Mouse (Mus musculus) small intestine, adult 2 months (tissue): ENCODE results near the gene Nup210l. TPM values are rescaled to one million over a fixed set of nuclear protein-coding genes. Genes with fewer than 3 reads are reported as not detected.

ENCODE experiments used
- H3K27ac ChIP-seq: fragments of 200-500 bp; 2 replicates; pipeline ENCODE4 v1.5.1; 2012; ENCODE audit warnings: low read depth, low read length, control low read depth, inconsistent platforms; ENCODE audit not compliant: insufficient read depth
- H3K27me3 ChIP-seq: fragments of 200-500 bp; 2 replicates; pipeline ENCODE4 v1.6.1; 2012; ENCODE audit warnings: mild to moderate bottlenecking, moderate library complexity, low read length, inconsistent platforms; ENCODE audit not compliant: control insufficient read depth, insufficient read depth
- H3K36me3 ChIP-seq: fragments of 200-500 bp; 2 replicates; pipeline ENCODE4 v1.6.1; 2012; ENCODE audit warnings: mild to moderate bottlenecking, low read length, control low read depth, inconsistent platforms; ENCODE audit not compliant: control insufficient read depth, insufficient read depth
- H3K4me1 ChIP-seq: fragments of 200-500 bp; 2 replicates; pipeline ENCODE4 v1.6.1; 2012; ENCODE audit warnings: low read length, inconsistent platforms, mixed read lengths; ENCODE audit not compliant: control insufficient read depth, insufficient read depth, insufficient read length
- H3K4me3 ChIP-seq: fragments of 200-500 bp; 2 replicates; pipeline ENCODE4 v1.5.1; 2012; ENCODE audit warnings: low read depth, mild to moderate bottlenecking, control low read depth, inconsistent platforms, low read length, moderate library complexity
- CTCF ChIP-seq: fragments of 200-500 bp; IDR thresholded peaks from 2 replicates; pipeline ENCODE4 v1.5.1; 2012; ENCODE audit warnings: low read depth, mild to moderate bottlenecking, control low read depth, inconsistent platforms, low read length, moderate library complexity, mixed read lengths; ENCODE audit not compliant: insufficient replicate concordance, insufficient read length; ENCODE audit errors: extremely low read depth
- POLR2A ChIP-seq: fragments of 200-500 bp; IDR thresholded peaks from 2 replicates; pipeline ENCODE4 v1.6.1; 2012; ENCODE audit warnings: low read depth, mild to moderate bottlenecking, control low read depth, inconsistent platforms, low read length, moderate library complexity
- WGBS: fragments of 180-500 bp; shearing (Covaris S2); methylation state at CpG from one replicate; pipeline ENCODE4 v1.1.7; 2018; 5-methylcytosine and 5-hydroxymethylcytosine counted together
- polyA plus RNA-seq: library from polyadenylated mRNA; depleted of rRNA; stranded (reverse); fragments of >200 nt; gene quantifications from 2 replicates; pipeline ENCODE4 v1.2.3, GENCODE M21; 2012; rRNA removed

Nup210l gene
- polyA plus RNA-seq, 1 experiment = 0.15 TPM

- WGBS = under 1% methylated on average over 40 of the region's 40 CpGs
- Histone ChIP-seq H3K27me3 (no peaks in the 10 kb centered on the region), H3K36me3 (peaks cover 23% of the 10 kb centered on the region), H3K27ac (peak within 1 kb of the TSS; percentile 82), H3K4me3 (peak within 1 kb of the TSS; percentile 84), H3K4me1 (peaks cover 11% of the 10 kb centered on the region; the same call in 1 of the 2 replicates)
- TF ChIP-seq POLR2A (peak; percentile 76), CTCF (no peak)
Observed at GRCm38 (mm10) chr3:90253653-90254418, 149.9 kb downstream of the Nup210l start, which contains the start of gene Crtc2. Gene Crtc2, plus strand, starts transcription at chr3:90254163.

GRCm38 (mm10) chr3:90254419-90255193 lies 150.7 kb downstream of the Nup210l start:
- peaks cover 26% of the 10 kb centered on the region for H3K36me3 ChIP-seq
- H3K4me3 ChIP-seq = peak overlapping the region; percentile 84
- no peaks in the 10 kb centered on the region for H3K27me3 ChIP-seq
- 1% methylated on average over 41 of the region's 41 CpGs for WGBS
- H3K4me1 ChIP-seq = peaks cover 10% of the 10 kb centered on the region; the same call in 1 of the 2 replicates
- peak overlapping the region; percentile 82 for H3K27ac ChIP-seq
- no peak for TF ChIP-seq POLR2A
- peak; percentile 16; the same call in 1 of the 2 replicates for TF ChIP-seq CTCF

GRCm38 (mm10) chr3:90255194-90255565 lies 151.2 kb downstream of the Nup210l start:
- Histone ChIP-seq H3K27ac (no peak overlapping the region), H3K4me1 (peaks cover 10% of the 10 kb centered on the region; the same call in 1 of the 2 replicates), H3K27me3 (no peaks in the 10 kb centered on the region), H3K4me3 (peak overlapping the region; percentile 84), H3K36me3 (peaks cover 31% of the 10 kb centered on the region)
- WGBS = 1% methylated on average over 2 of the region's 2 CpGs
- TF ChIP-seq CTCF (no peak), POLR2A (no peak)

- peaks cover 10% of the 10 kb centered on the region; the same call in 1 of the 2 replicates for H3K4me1 ChIP-seq
- H3K27ac ChIP-seq = no peak overlapping the region
- no peaks in the 10 kb centered on the region for H3K27me3 ChIP-seq
- no peak for TF ChIP-seq POLR2A
- TF ChIP-seq CTCF = no peak
- H3K36me3 ChIP-seq = peaks cover 32% of the 10 kb centered on the region
- 90% methylated on average over 14 of the region's 14 CpGs for WGBS
- no peak overlapping the region for H3K4me3 ChIP-seq
Observed at GRCm38 (mm10) chr3:90255784-90256353, 151.9 kb downstream of the Nup210l start.

GRCm38 (mm10) chr3:90256731-90257530 lies 153.0 kb downstream of the Nup210l start:
- peaks cover 34% of the 10 kb centered on the region for H3K36me3 ChIP-seq
- no peaks in the 10 kb centered on the region for H3K27me3 ChIP-seq
- peaks cover 10% of the 10 kb centered on the region; the same call in 1 of the 2 replicates for H3K4me1 ChIP-seq
- no peak for TF ChIP-seq POLR2A
- TF ChIP-seq CTCF = no peak
- no peak overlapping the region for H3K27ac ChIP-seq
- WGBS = 87% methylated on average over 19 of the region's 19 CpGs
- H3K4me3 ChIP-seq = no peak overlapping the region

- WGBS = 44% methylated on average over 4 of the region's 4 CpGs
- H3K4me3 ChIP-seq = no peak overlapping the region
- H3K36me3 ChIP-seq = peaks cover 48% of the 10 kb centered on the region
Observed at GRCm38 (mm10) chr3:90258521-90258920, 154.6 kb downstream of the Nup210l start.

More at GRCm38 (mm10) chr3:90258521-90258920, 154.6 kb downstream of the Nup210l start:
- H3K27ac ChIP-seq = no peak overlapping the region
- H3K27me3 ChIP-seq = no peaks in the 10 kb centered on the region
- H3K4me1 ChIP-seq = peaks cover 10% of the 10 kb centered on the region; the same call in 1 of the 2 replicates
- no peak for TF ChIP-seq POLR2A

Other genes starting within 250 kb of the Nup210l start
- 3.0 and 3.7 TPM in 2 replicates for gene Il6ra, start 190.9 kb upstream of the Nup210l start, polyA plus RNA-seq
- 8.3 and 13.5 TPM in 2 replicates for gene Atp8b2, start 140.6 kb upstream of the Nup210l start, polyA plus RNA-seq
- 11.6 and 22.1 TPM in 2 replicates for gene Hax1, start 105.4 kb upstream of the Nup210l start, polyA plus RNA-seq
- gene 4933434E20Rik, start 52.5 kb upstream of the Nup210l start, polyA plus RNA-seq = 12.9 and 18.1 TPM in 2 replicates
- gene Ubap2l, start 51.5 kb upstream of the Nup210l start, polyA plus RNA-seq = 26.4 and 52.2 TPM in 2 replicates
- 45.4 and 101 TPM in 2 replicates for gene Tpm3, start 31.5 kb upstream of the Nup210l start, polyA plus RNA-seq
- gene Rps27, start 109.5 kb downstream of the Nup210l start, polyA plus RNA-seq = 581 and 835 TPM in 2 replicates
- gene Rab13, start 109.6 kb downstream of the Nup210l start, polyA plus RNA-seq = 1.1 and 2.0 TPM in 2 replicates
- 70.7 and 84.2 TPM in 2 replicates for gene Jtb, start 127.5 kb downstream of the Nup210l start, polyA plus RNA-seq
- 6.6 and 7.0 TPM in 2 replicates for gene Creb3l4, start 139.4 kb downstream of the Nup210l start, polyA plus RNA-seq
- gene Slc39a1, start 144.0 kb downstream of the Nup210l start, polyA plus RNA-seq = 46.2 and 72.7 TPM in 2 replicates
- 31.4 and 57.0 TPM in 2 replicates for gene Crtc2, start 150.0 kb downstream of the Nup210l start, polyA plus RNA-seq
- 10.7 and 14.1 TPM in 2 replicates for gene Dennd4b, start 161.1 kb downstream of the Nup210l start, polyA plus RNA-seq
- gene Gatad2b, start 189.0 kb downstream of the Nup210l start, polyA plus RNA-seq = 9.0 and 15.1 TPM in 2 replicates